Mouse (Mus musculus): ENCODE measurements around the gene Kiss1. TPM values are rescaled to one million over a fixed set of nuclear protein-coding genes. Genes with fewer than 3 reads are reported as not detected.
A peak's percentile ranks its signal among the peaks of the same experiment; 100 is the strongest.

Gene Kiss1
- polyA plus RNA-seq, 1 experiment = not detected

- no peak for TF ChIP-seq POLR2A (IDR thresholded peaks at IDR 0.05; ENCODE audit: borderline replicate concordance, extremely low read depth, insufficient read depth, insufficient read length, poor library complexity, severe bottlenecking)
- no peak for TF ChIP-seq CTCF (IDR thresholded peaks at IDR 0.05; ENCODE audit: borderline replicate concordance, extremely low read depth, insufficient read depth, insufficient read length)
- DNase-seq (ENCODE audit: low read depth) = no peak
These were observed 42.5 kb downstream of the Kiss1 start for GRCm38 (mm10) chr1:133364022-133364630.

GRCm38 (mm10) chr1:133364890-133365289 is 43.2 kb downstream of the Kiss1 start:
- TF ChIP-seq POLR2A (IDR thresholded peaks at IDR 0.05; ENCODE audit: borderline replicate concordance, extremely low read depth, insufficient read depth, insufficient read length, poor library complexity, severe bottlenecking) (no peak), CTCF (IDR thresholded peaks at IDR 0.05; ENCODE audit: borderline replicate concordance, extremely low read depth, insufficient read depth, insufficient read length) (no peak)
- no peak for DNase-seq (ENCODE audit: low read depth)

- no peak for TF ChIP-seq POLR2A (IDR thresholded peaks at IDR 0.05; ENCODE audit: borderline replicate concordance, extremely low read depth, insufficient read depth, insufficient read length, poor library complexity, severe bottlenecking)
- DNase-seq (ENCODE audit: low read depth) = no peak
These were observed 45.4 kb downstream of the Kiss1 start for GRCm38 (mm10) chr1:133366951-133367605.

GRCm38 (mm10) chr1:133367606-133368488 is 46.2 kb downstream of the Kiss1 start:
- TF ChIP-seq CTCF (IDR thresholded peaks at IDR 0.05; ENCODE audit: borderline replicate concordance, extremely low read depth, insufficient read depth, insufficient read length) = no peak
- peak; percentile 61 for DNase-seq (ENCODE audit: low read depth)

- DNase-seq (ENCODE audit: low read depth) = no peak
- no peak for TF ChIP-seq CTCF (IDR thresholded peaks at IDR 0.05; ENCODE audit: borderline replicate concordance, extremely low read depth, insufficient read depth, insufficient read length)
- TF ChIP-seq POLR2A (IDR thresholded peaks at IDR 0.05; ENCODE audit: borderline replicate concordance, extremely low read depth, insufficient read depth, insufficient read length, poor library complexity, severe bottlenecking) = no peak
These were observed 47.0 kb downstream of the Kiss1 start for GRCm38 (mm10) chr1:133368644-133369043.

- DNase-seq (ENCODE audit: low read depth) = no peak
- TF ChIP-seq CTCF (IDR thresholded peaks at IDR 0.05; ENCODE audit: borderline replicate concordance, extremely low read depth, insufficient read depth, insufficient read length) (no peak), POLR2A (IDR thresholded peaks at IDR 0.05; ENCODE audit: borderline replicate concordance, extremely low read depth, insufficient read depth, insufficient read length, poor library complexity, severe bottlenecking) (no peak)
These were observed 48.7 kb downstream of the Kiss1 start for GRCm38 (mm10) chr1:133370352-133370751.

- DNase-seq (ENCODE audit: low read depth) = no peak
- TF ChIP-seq CTCF (IDR thresholded peaks at IDR 0.05; ENCODE audit: borderline replicate concordance, extremely low read depth, insufficient read depth, insufficient read length) = no peak
These were observed 49.8 kb downstream of the Kiss1 start for GRCm38 (mm10) chr1:133371431-133371830.

GRCm38 (mm10) chr1:133372113-133372512 is 50.4 kb downstream of the Kiss1 start:
- TF ChIP-seq CTCF (IDR thresholded peaks at IDR 0.05; ENCODE audit: borderline replicate concordance, extremely low read depth, insufficient read depth, insufficient read length) = no peak
- no peak for TF ChIP-seq POLR2A (IDR thresholded peaks at IDR 0.05; ENCODE audit: borderline replicate concordance, extremely low read depth, insufficient read depth, insufficient read length, poor library complexity, severe bottlenecking)
- DNase-seq (ENCODE audit: low read depth) = no peak

GRCm38 (mm10) chr1:133375696-133376346 is 54.1 kb downstream of the Kiss1 start:
- DNase-seq (ENCODE audit: low read depth) = no peak

GRCm38 (mm10) chr1:133377547-133377946 is 55.9 kb downstream of the Kiss1 start:
- TF ChIP-seq CTCF (IDR thresholded peaks at IDR 0.05; ENCODE audit: borderline replicate concordance, extremely low read depth, insufficient read depth, insufficient read length) (no peak), POLR2A (IDR thresholded peaks at IDR 0.05; ENCODE audit: borderline replicate concordance, extremely low read depth, insufficient read depth, insufficient read length, poor library complexity, severe bottlenecking) (no peak)
- no peak for DNase-seq (ENCODE audit: low read depth)

More at GRCm38 (mm10) chr1:133375696-133376346, 54.1 kb downstream of the Kiss1 start:
- TF ChIP-seq CTCF (IDR thresholded peaks at IDR 0.05; ENCODE audit: borderline replicate concordance, extremely low read depth, insufficient read depth, insufficient read length) (no peak), POLR2A (IDR thresholded peaks at IDR 0.05; ENCODE audit: borderline replicate concordance, extremely low read depth, insufficient read depth, insufficient read length, poor library complexity, severe bottlenecking) (no peak)

Other genes with a start within 250 kb of the Kiss1 start
- 25.9 and 31.3 TPM in 2 replicates for gene Ppp1r15b, start 190.7 kb upstream of the Kiss1 start, polyA plus RNA-seq (2012; rRNA removed)
- gene Plekha6, start 157.7 kb upstream of the Kiss1 start, polyA plus RNA-seq (2012; rRNA removed) = 51.4 and 78.3 TPM in 2 replicates
- 0.04 TPM in 1 of 2 replicates, not detected in the other for gene Golt1a, start 12.1 kb upstream of the Kiss1 start, polyA plus RNA-seq (2012; rRNA removed)
- 1.7 and 4.5 TPM in 2 replicates for gene Ren1, start 28.6 kb downstream of the Kiss1 start, polyA plus RNA-seq (2012; rRNA removed)
- gene Etnk2, start 41.7 kb downstream of the Kiss1 start, polyA plus RNA-seq (2012; rRNA removed) = 9.6 and 12.1 TPM in 2 replicates
- gene Sox13, start 102.5 kb downstream of the Kiss1 start, polyA plus RNA-seq (2012; rRNA removed) = 34.2 and 37.6 TPM in 2 replicates

Measured in brain, embryonic 14.5 days (tissue).